Mouse (Mus musculus): ENCODE results near the gene Htra3. TPM values are rescaled to one million over a fixed set of nuclear protein-coding genes. Genes with fewer than 3 reads are reported as not detected.

The Htra3 gene
- total and polyA plus RNA-seq, 3 experiments, result not detected

GRCm38 (mm10) chr5:35631224-35631623, 48.4 kb downstream of the Htra3 start:
- no peak for TF ChIP-seq CHD1 (IDR thresholded peaks at IDR 0.05; ENCODE audit: low read depth, low read length)
- TF ChIP-seq MYC (IDR thresholded peaks at IDR 0.05; ENCODE audit: low read depth, low read length), result no peak
- DNase-seq (ENCODE audit: low read depth, low spot score), result no peak

GRCm38 (mm10) chr5:35630706-35631105, 48.9 kb downstream of the Htra3 start:
- Histone ChIP-seq H3K79me2 (ENCODE audit: control insufficient read depth, insufficient read depth, low read length, poor library complexity) (no peaks in the 10 kb centered on the region), H3K4me3 (ENCODE audit: control insufficient read depth in 1 of 2, insufficient read depth in 1 of 2, low read depth in 2 of 2, low read length in 2 of 2) (no peak overlapping the region), H3K36me3 (ENCODE audit: control insufficient read depth in 1 of 2, insufficient read depth in 2 of 2, low read length in 2 of 2) (no peaks in the 10 kb centered on the region), H3K27ac (ENCODE audit: control insufficient read depth, low read depth, low read length) (no peak overlapping the region), H3K27me3 (ENCODE audit: control insufficient read depth in 1 of 2, insufficient read depth in 2 of 2, low read length in 2 of 2) (no peaks in the 10 kb centered on the region), H3K4me1 (ENCODE audit: control insufficient read depth in 1 of 2, insufficient read depth in 2 of 2, low read length in 2 of 2) (no peaks in the 10 kb centered on the region), H3K9ac (ENCODE audit: control insufficient read depth, low read depth, low read length, poor library complexity, severe bottlenecking) (no peak overlapping the region), H3K9me3 (replicated peaks; ENCODE audit: insufficient read depth, low read length) (no peaks in the 10 kb centered on the region)
- TF ChIP-seq POLR2AphosphoS2 (IDR thresholded peaks at IDR 0.05; ENCODE audit: low read length), result no peak
- no peak for TF ChIP-seq ELF1 (IDR thresholded peaks at IDR 0.05; ENCODE audit: low read depth, low read length)
- no peak for TF ChIP-seq CHD2 (IDR thresholded peaks at IDR 0.05; ENCODE audit: low read length)
- TF ChIP-seq MYB (IDR thresholded peaks at IDR 0.05; ENCODE audit: low read depth, low read length), result no peak
- no peak for TF ChIP-seq E2F4 (IDR thresholded peaks at IDR 0.05; ENCODE audit: borderline replicate concordance, low read depth, low read length)
- no peak for TF ChIP-seq CHD1 (IDR thresholded peaks at IDR 0.05; ENCODE audit: low read depth, low read length)
- no peak for TF ChIP-seq MXI1 (IDR thresholded peaks at IDR 0.05; ENCODE audit: low read depth, low read length)
- TF ChIP-seq GATA1 (IDR thresholded peaks at IDR 0.05; ENCODE audit: low read depth, low read length), result no peak
- TF ChIP-seq JUND (IDR thresholded peaks at IDR 0.05; ENCODE audit: low read depth, low read length), result no peak
- no peak for TF ChIP-seq ZC3H11A (IDR thresholded peaks at IDR 0.05; ENCODE audit: low read depth, low read length)
- no peak for TF ChIP-seq MEF2A (IDR thresholded peaks at IDR 0.05; ENCODE audit: extremely low read depth, insufficient replicate concordance, low read depth, low read length, poor library complexity, severe bottlenecking)
- TF ChIP-seq MAZ (IDR thresholded peaks at IDR 0.05; ENCODE audit: low read depth, low read length), result no peak
- no peak for TF ChIP-seq KAT2A (conservative IDR thresholded peaks at IDR 0.05; ENCODE audit: low read depth, low read length)
- TF ChIP-seq ZKSCAN1 (IDR thresholded peaks at IDR 0.05; ENCODE audit: low read depth, low read length), result no peak
- TF ChIP-seq NELFE (IDR thresholded peaks at IDR 0.05; ENCODE audit: low read depth, low read length), result no peak
- no peak for TF ChIP-seq GABPA (IDR thresholded peaks at IDR 0.05; ENCODE audit: low read depth, low read length)
- TF ChIP-seq BHLHE40 (IDR thresholded peaks at IDR 0.05; ENCODE audit: borderline replicate concordance, low read depth, low read length), result no peak
- TF ChIP-seq UBTF (IDR thresholded peaks at IDR 0.05; ENCODE audit: borderline replicate concordance, insufficient read depth, low read depth, low read length), result no peak
- no peak for TF ChIP-seq USF2 (IDR thresholded peaks at IDR 0.05; ENCODE audit: borderline replicate concordance in 1 of 2, insufficient read depth in 1 of 2, low read depth in 1 of 2, low read length in 2 of 2)
- TF ChIP-seq ZMIZ1 (IDR thresholded peaks at IDR 0.05; ENCODE audit: low read depth, low read length), result no peak
- no peak for DNase-seq (ENCODE audit: low read depth, low spot score)

More at GRCm38 (mm10) chr5:35631224-35631623, 48.4 kb downstream of the Htra3 start:
- no peaks in the 10 kb centered on the region for H3K36me3 ChIP-seq (ENCODE audit: control insufficient read depth in 1 of 2, insufficient read depth in 2 of 2, low read length in 2 of 2)
- H3K27me3 ChIP-seq (ENCODE audit: control insufficient read depth in 1 of 2, insufficient read depth in 2 of 2, low read length in 2 of 2), result no peaks in the 10 kb centered on the region
- H3K79me2 ChIP-seq (ENCODE audit: control insufficient read depth, insufficient read depth, low read length, poor library complexity), result no peaks in the 10 kb centered on the region
- H3K9me3 ChIP-seq (replicated peaks; ENCODE audit: insufficient read depth, low read length), result no peaks in the 10 kb centered on the region
- H3K4me1 ChIP-seq (ENCODE audit: control insufficient read depth in 1 of 2, insufficient read depth in 2 of 2, low read length in 2 of 2), result no peaks in the 10 kb centered on the region
- no peak overlapping the region for H3K27ac ChIP-seq (ENCODE audit: control insufficient read depth, low read depth, low read length)
- no peak overlapping the region for H3K9ac ChIP-seq (ENCODE audit: control insufficient read depth, low read depth, low read length, poor library complexity, severe bottlenecking)
- no peak overlapping the region for H3K4me3 ChIP-seq (ENCODE audit: control insufficient read depth in 1 of 2, insufficient read depth in 1 of 2, low read depth in 2 of 2, low read length in 2 of 2)

All from MEL (cell line).